Comparison of ENCODE assay signal across 20 mouse cellular contexts in genomic region chr4:109930935-109931334, GRCm38 (mm10). TPM values are rescaled to one million over a fixed set of nuclear protein-coding genes. Genes with fewer than 3 reads are reported as not detected.
A peak's percentile ranks its signal among the peaks of the same experiment; 100 is the strongest.
DNase-seq lines count a peak whose midpoint lies in the region; ATAC-seq and TF ChIP-seq lines count a peak whose summit lies in the region.
"Had no signal": no experiment of that assay in that cellular context is flagged by ENCODE, and none has a peak within 500 bp of the region (broad histone marks: within the 10 kb centered on the region; RNA-seq: fewer than 3 reads in every experiment).

No protein-coding gene starts in this region.

- H3K9ac ChIP-seq in forebrain, postnatal 0 days = no peak overlapping the region

- H3K4me2 ChIP-seq in forebrain, postnatal 0 days (ENCODE audit: low read depth) = no peak overlapping the region

- H3K36me3 ChIP-seq in forebrain, postnatal 0 days (ENCODE audit: insufficient read depth) = no peaks in the 10 kb centered on the region

- no peaks in the 10 kb centered on the region for H3K4me1 ChIP-seq in forebrain, postnatal 0 days (ENCODE audit: insufficient read depth)

- no peak overlapping the region for H3K4me3 ChIP-seq in forebrain, postnatal 0 days (ENCODE audit: low read depth, low read length)

- DNase-seq in frontal cortex, postnatal 25 days (ENCODE audit: low spot score in 2 of 2) = no peak
- DNase-seq in retina, embryonic 14.5 days (ENCODE audit: low spot score) = peak; percentile 27
- DNase-seq in retina, postnatal 1 day = peak; percentile 91
- no peak for DNase-seq in heart, postnatal 4 days
- no peak for DNase-seq in forebrain, postnatal 0 days
- DNase-seq: adrenal gland, adult 2 months; adrenal gland, adult 8-10 months; adrenal gland, postnatal 10 days; adrenal gland, postnatal 14 days; adrenal gland, postnatal 25 days; adrenal gland, postnatal 36 days; cerebellum, adult 11 months; cerebellum, adult 11-12 months; cerebellum, adult 18-20 months had no signal

- H3K9me3 ChIP-seq in forebrain, postnatal 0 days (ENCODE audit: low read length) = no peaks in the 10 kb centered on the region
- H3K9me3 ChIP-seq: G1E had no signal

- peak; percentile 64; the same call in 1 of the 2 replicates for ATAC-seq in frontal cortex, adult (ENCODE audit: low TSS enrichment)
- ATAC-seq in forebrain, postnatal 0 days = no peak
- ATAC-seq: CD4-positive, CD25-positive, alpha-beta regulatory T cell, adult 4 months; Patski had no signal

- WGBS in forebrain, postnatal 0 days = 71% methylated on average over 1 of the region's 1 CpGs

- no peaks in the 10 kb centered on the region for H3K27me3 ChIP-seq in forebrain, postnatal 0 days (ENCODE audit: insufficient read depth, low read length)
- H3K27me3 ChIP-seq: CH12.LX, Patski had no signal

- TF ChIP-seq CTCF in forebrain, postnatal 0 days (IDR thresholded peaks at IDR 0.05; ENCODE audit: low read depth) = no peak

- no peak overlapping the region for H3K27ac ChIP-seq in forebrain, postnatal 0 days (ENCODE audit: low read depth, low read length)

RNA-seq across cellular contexts. Expression of gene Dmrta2, which starts 46.9 kb away (rescaled TPM):
- under 1 TPM; 0.41 to 0.55 TPM for total RNA-seq in heart, postnatal 4 days (2021)
- total RNA-seq in forebrain, postnatal 0 days (2014; rRNA removed) = 6.3 and 7.3 TPM in 2 replicates
- 0.87 and 1.4 TPM in 2 replicates for polyA plus RNA-seq in forebrain, postnatal 0 days (2015; fragmentation: Nextera tagmentation; extraction: Ambion mirVana)
- total RNA-seq: adrenal gland, adult 2 months had no signal
- polyA plus RNA-seq: activated CD4-positive, CD25-positive, alpha-beta regulatory T cell, adult 4 months; CD4-positive, CD25-positive, alpha-beta regulatory T cell, adult 4 months had no signal

Comparison
In these comparisons a context has a peak if more than half of its experiments do, and no peak if none do; other contexts are left out.
1. DNase-seq: peak in retina, embryonic 14.5 days (single experiment) and retina, postnatal 1 day (single experiment); none in frontal cortex, postnatal 25 days (0 of 2), heart, postnatal 4 days (single experiment) and forebrain, postnatal 0 days (single experiment).